Mouse (Mus musculus) layer of hippocampus, postnatal 36 days (tissue): ENCODE data around the gene D630003M21Rik. TPM values are rescaled to one million over a fixed set of nuclear protein-coding genes. Genes with fewer than 3 reads are reported as not detected.

Source experiments
- DNase-seq, 2 experiments: peaks; one replicate each; pipeline ENCODE4 v3.0.0; 2022
- total RNA-seq, 2 experiments: library from RNA; stranded (reverse); gene quantifications; 2 replicates each; pipeline ENCODE4 v1.2.3; 2021

D630003M21Rik gene
- total RNA-seq, 2 experiments from 2014 or later = 3.6 to 3.7 TPM

DNA sequence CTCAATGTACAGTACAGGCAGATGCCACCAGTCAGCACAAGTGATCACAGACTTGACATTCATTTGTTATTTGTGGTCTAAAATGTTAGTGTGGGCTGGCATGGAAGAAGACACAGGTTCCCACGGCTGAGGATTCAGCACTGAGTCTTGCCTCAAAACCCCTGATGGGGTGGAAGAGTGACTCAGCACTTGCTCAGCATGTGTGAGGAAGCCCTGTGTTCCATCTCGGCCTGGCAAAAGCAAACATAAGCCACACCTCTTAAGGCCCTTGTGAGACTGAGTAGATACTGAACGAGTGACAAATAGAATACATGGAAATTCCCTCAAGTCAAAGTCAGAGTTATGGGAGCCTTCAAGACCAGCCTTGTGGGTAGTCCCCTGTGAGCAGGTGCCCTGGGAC lies 4.1 kb upstream of the D630003M21Rik start:
- DNase-seq = no peak

DNA sequence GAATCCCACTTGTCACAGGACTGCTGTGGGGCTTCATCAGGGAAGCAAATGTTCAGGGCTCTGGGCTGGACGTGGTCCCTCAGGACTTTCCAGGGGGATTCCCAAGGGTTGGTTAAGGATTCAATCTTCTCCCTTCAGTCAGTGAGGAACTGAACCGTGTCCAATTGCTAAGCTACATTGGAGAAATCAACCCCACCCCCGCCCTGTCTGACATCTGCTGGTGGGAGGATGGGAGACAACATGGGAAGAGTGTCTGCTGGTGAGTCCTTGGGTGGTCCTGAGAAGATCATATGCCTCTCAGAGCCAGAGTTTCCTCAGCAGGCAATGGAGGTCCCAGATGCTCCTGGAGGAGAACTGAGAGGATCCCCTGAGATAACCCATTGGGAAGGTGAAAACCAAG lies 3.4 kb upstream of the D630003M21Rik start:
- no peak for DNase-seq

DNA sequence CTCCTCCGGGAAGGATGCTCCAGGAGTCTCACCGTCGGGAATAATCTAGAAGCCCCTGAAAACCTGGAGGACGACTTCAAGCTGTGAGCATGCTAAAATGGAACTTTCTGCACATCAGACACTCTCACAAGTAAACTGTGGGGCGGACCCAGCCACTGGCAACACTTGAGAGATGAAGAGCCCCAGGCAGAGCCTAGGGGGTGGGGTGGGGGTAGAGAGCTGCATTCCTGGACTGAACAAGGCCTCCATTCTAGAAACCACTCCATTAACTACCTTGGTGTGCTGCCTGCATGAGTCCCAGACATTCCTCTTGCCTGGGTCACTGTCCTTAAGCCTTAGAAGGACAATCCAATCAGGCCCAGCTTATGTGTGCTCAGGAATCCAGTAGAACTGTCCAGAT lies 2.0 kb upstream of the D630003M21Rik start:
- DNase-seq = no peak

DNA sequence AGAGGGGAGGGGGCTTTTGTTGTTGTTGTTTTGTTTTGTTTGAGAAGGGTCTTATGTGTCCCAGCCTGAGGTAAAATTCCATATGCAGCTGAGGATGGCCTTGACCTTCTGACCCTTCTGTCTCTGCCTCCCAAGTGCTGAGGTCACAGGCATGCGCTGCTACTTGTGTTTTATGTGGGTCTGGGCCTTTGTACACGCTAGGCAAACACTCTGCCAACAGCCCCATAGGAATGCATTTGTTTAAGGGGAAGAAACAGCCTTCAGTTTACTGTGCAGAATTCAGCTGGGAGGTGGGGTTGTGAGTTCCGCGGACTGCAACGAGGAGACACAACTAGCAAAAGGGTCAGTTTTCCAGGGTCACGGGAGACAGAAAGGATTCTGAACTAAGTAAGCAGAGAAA lies 1.6 kb upstream of the D630003M21Rik start:
- DNase-seq = no peak

DNA sequence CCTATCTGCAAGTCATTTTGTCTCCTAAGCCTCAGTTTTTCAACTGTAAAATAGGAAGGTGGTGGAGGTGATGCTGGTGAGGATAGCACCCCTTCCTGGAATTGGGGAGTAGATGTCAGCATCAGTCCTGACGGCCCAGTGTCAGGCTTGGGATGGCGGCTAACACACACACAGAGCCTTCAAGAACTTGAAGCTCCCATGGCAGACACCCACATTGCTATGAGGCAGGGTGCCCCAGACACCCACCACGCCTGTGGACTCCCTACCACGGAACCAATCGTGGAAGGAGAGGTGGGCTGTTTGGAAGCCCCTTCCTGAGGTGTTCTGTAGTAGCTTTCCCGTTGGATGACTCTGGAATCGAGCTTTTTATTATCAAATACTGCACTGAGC lies 476 bp upstream of the D630003M21Rik start:
- DNase-seq = no peak

DNA sequence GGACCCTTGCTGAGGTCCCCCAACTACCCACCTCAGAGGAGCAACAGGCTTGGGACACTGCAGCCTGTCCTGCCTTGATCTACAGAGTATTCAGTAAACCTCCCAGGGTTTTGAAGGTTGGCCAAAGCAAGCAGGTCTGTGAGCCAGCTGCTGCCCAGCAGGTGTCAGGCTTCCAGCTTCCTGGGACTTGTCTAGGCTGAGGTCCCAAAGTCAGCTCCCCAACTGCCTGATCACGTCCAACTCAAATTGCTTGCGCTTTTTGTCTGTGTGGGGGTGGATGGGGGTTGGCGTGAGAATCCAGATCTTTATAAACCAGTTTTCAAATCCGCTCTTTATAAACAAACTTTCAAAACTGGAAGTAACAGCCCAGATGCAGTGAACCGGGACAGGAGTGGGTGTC lies 3.7 kb downstream of the D630003M21Rik start:
- DNase-seq = no peak

DNA sequence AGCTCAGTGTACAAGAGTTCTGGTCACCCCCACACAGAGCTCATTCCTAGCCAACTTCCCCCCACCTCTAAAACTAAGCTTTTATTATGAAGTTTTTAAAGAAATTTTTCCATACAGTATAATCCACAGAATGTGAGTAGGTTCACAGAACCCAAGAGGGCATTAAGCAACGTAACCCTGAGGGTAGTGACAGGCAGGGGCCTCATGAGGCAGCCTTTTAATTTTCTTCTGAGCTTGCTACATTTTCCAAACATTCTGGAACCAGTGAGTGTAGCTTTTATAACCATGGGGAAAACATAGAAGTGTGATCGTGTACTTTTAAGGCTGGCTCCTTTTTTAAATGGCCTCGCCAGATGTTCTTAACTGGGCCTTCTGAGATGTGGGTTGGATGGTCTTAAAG lies 5.5 kb downstream of the D630003M21Rik start:
- DNase-seq = no peak

DNA sequence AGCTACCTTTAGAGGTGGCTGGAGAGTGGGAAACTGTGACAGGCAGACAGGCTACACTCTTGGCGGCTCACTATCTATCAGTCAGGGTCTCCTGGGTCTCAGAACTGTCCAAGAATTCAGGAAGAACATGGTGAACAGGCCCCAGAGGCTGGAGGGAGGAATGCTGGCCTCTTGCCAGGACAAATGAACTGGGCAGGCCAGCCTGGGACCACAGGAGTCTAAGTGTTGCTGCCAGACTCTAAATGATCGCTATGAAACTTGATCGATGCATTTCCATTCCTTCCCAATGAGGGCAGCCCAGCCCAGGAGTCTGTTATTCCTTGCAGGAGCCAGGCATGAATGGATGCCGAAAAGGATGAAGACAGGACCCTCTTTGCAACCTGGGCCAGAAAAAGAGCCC lies 6.4 kb downstream of the D630003M21Rik start:
- no peak for DNase-seq

DNA sequence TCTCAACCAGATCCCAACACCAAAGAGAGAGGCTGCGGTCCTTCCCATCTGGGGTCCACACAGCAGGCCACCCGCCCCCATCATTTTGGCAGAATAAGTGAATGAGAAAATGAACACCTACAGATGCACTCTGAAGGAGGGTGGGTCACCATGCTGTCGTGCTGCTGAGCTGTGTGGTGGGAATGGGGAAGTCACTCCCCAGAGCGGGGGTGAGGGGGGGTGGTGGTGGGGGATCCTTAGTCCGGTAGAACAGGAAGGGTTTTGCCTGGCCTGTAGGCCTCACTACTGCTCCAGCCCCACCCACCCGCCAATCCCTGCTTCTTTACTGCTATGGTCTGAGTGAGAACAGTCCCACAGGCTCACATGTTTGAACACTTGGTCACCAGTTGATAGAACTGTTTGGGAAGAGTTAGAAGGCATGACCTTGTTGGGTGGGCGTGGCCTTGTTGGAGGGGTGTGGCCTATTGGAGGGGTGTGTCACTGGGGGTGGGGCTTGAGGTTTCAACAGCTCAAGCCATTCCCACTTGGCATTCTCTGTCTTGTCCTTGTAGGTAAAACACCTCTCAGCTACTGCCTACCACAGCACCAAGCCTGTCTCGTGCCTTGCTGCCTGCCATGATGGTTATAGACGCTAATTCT lies 7.5 kb downstream of the D630003M21Rik start:
- no peak for DNase-seq

DNA sequence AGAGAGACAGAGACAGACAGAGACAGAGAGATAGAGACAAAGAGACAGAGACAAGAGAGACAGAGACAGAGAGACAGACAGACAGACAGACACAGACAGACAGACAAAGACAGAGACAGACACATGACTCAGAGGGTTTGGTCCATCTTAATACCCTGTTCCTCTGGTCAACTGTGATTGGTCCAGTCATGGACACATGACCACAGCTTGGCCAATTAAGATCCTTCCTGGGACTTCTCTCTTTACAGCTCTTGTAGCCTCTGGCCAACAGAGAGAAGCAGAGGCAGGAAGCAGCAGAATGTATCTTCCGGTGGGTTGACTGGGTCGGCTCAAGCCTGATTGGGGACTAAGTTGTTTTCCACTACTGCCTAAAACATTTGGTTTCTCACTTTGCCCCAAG lies 9.5 kb downstream of the D630003M21Rik start:
- DNase-seq = no peak

DNA sequence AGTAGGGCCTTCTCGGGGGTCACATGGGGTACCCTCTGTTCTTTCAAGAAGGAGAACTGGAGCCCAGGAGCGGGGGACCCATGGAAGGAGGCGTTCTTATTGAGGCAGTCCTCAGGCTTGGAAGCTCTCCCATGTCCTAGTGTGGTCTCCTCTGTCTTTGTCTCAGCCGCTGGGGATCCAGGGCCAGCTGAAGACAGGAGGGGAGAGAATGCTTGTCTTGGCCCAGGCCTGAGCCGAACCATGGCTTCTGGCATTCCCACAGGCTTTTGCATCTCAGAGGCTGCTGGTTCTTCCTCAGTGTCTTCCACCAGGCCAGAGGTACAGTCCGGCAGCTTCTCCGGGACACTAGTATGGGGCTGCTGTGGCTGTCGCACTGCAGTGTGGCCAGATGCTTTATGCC lies 12.5 kb downstream of the D630003M21Rik start:
- DNase-seq = no peak

DNA sequence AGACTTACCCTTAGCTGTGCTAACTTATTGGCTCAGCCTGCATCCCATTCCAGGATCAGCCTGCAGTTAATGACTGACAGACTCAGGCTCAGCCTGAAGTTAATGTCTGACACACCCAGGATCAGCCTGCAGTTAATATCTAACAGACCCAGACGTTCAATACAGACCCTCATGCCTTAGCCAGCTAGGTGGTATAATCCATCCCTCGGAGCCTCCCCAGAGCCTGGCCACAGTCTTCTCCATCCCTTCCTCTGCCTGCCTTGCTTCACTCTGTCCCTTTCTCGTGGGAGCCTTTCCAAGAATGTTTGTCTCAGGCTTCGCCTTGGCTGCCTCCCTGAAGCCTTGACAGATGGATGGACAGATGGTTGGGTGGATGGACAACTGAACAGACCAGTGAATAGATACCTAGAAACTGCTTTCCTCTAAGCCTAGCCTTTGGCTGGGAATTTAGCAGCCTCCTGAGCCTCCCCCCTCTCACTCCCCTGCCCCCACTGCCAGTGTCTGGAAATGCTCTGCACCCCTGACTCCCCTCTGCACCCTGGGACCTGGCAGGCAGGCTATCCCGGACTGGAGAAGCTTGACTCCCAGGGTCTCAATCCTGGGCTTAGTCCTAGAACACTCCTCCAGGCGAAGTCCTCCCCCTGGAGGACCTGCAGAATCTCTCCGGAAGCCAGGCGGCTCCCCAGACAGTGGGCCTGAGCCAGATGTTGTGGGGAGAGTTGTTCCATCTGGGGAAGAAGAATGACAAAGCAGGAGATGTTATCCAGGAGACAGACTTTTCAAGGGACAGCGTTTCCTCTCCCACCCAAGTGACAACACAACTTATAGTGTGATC lies 13.5 kb downstream of the D630003M21Rik start:
- DNase-seq = no peak

DNA sequence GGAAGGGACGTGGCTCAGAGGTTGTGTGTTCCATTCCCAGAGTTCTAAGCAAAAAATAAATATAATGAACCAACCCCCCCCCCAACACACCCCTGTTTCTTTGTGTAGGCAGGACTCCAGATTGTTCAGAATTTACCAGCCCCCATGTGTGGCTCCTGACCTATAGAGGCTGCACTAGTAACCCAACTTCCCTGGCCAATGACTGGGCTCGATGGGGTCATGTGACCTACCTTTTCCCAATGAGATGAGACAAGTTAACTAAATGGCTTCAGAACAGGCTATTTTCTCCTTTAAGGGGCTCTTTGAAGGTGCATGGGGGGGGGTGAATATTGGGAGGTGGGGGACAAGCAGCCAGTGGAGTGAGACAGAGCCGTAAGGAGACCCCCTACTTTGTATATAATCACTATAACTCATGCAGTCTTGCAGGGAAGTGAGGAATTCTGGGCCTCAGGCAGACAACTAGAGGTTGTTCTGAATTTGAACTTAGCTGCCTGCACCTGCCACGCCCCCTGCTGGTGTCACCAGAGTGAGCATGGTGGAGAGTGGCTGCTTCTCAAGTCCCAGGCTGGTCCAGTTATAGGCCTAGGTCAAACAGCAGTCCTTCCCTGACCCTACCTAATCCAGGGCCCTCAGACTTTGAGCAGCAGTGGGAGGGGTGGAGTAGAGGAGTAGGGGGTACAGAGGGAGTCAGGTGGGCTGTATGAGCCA lies 17.1 kb downstream of the D630003M21Rik start:
- DNase-seq = no peak

DNA sequence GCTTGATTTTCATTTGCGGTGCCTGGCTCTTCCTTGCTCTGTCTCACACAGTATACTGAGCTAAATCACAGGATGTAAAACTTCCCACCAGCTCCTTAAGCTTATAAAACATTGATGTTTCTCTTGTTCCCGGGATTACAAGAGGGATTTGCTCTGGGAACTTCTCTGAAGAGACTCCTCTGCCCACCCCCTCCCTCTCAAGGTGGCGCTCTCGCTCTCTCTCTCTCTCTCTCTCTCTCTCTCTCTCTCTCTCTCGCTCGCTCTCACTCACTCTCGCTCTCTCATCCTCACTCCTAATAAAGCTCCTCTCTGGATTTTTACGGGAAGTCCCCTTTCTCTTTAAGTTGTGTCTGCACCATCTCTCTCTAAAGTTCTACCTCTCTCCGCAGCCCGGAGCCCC lies 18.1 kb downstream of the D630003M21Rik start:
- no peak for DNase-seq

DNA sequence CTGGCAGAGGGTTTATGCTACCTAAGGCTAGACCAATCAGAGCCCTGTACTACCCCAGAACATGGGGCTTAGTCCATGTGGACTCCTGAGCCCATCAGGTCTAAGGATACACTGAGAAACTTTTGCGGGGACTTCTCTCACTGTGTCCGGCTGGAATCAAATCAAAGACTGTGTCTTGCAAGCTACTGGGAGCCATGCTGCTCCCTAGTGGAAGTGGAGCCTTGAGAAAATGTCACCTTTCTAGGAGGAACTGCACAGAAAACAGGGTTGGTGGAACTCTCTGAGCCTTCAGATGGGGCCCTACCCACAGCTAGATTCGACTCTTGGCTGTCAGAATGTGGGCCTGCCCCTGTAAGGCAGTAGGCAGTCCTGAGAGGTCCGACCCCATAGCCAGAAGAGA lies 18.5 kb downstream of the D630003M21Rik start:
- DNase-seq = no peak

DNA sequence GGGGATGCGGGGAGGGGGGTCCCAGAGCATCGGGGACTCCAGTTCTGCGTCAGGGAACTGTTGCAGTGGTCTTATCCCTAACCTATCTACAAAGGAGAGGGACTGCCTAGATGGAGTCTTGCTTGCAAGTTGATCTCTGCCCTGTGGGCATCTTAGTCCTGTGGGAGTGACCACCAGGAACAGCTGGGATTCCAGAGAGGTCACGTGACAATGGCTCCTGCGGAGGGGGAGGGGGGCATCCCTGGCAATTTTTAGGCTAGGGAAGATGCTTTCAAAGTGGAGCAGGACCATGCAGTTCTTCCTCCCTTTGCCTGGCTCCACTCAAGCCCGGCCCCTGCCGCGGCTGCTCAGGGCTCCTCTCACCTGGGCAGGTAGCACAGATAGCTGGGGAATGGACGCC lies 19.2 kb downstream of the D630003M21Rik start:
- DNase-seq = no peak

DNA sequence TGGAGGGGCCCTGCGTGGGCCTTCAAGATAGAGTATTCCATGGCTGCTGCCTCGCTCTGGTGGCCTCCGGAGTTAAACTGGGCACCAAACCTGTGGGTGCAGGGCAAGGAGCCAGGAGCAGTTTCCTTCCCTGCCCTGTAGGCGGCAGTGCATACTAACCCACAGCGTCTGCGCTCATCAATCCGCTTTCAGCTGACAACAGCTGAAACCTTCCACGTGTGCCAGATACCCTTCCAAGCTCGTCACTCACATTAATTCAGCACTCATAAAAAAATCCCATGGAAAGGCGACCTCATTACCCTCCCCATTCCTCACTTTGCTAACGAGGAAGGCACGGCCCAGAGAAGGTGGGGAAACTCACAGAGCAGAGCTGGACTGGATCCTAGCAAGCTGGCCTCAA lies 21.2 kb downstream of the D630003M21Rik start:
- DNase-seq = peak; percentile 73 to 74

DNA sequence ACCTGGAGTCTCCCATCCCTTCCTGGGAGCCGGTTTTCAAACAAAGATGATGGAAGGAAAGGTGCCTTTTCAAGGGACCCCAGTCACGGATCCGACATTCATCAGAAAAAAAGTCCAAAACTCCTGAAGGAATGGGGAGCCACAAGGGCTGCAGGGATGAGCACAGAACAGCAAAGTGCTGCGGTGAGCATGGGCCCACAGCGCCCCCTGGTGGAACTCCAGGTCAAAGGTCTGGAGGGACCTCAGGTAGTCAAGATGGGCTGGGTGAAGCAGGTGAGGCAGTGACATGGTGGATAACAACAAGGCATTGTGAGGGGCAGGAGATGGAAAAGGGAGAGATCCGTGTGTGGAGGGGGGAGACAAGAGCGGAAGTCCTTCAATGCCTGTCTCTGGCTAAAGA lies 24.9 kb downstream of the D630003M21Rik start:
- peak; percentile 69 to 73 for DNase-seq

DNA sequence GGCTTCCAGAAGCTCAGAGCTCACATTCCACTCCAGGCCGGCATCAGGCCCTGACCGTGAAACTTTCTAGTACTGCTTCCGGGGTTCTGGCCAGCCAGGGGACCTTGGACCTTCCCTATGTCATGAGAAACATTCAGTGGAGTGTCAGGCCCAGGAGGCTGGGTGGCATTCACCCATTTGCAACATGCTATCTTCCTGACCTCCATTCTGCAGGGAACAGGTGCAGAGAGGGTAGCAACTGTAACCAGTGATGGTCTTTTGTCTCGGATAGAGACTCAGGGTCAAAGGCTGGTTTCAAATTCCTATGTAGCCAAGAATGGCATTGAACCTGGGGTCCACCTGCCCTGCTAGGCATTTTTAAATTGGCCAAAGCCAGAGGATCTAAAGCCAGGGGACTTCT lies 25.3 kb downstream of the D630003M21Rik start:
- no peak for DNase-seq

DNA sequence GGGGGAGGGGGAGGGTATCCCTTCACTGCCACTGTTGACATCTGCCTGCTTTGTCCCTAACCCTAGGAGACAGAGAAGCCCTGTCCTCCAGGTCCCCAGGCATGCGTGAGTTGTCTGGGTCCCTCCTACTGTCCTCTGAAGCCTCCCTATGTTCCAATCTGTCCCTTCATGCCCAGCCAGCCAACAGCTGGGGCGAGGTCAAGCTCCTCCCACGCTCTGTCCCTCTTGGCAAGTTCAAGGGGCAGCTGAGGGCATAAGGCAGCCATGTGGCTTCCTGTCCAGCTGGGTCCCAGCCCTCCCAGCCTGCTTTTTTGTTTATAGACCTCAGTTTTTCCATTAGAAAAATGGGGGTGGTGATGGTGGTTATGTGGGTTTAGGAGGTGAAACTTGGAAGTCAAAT lies 29.7 kb downstream of the D630003M21Rik start:
- DNase-seq = no peak

DNA sequence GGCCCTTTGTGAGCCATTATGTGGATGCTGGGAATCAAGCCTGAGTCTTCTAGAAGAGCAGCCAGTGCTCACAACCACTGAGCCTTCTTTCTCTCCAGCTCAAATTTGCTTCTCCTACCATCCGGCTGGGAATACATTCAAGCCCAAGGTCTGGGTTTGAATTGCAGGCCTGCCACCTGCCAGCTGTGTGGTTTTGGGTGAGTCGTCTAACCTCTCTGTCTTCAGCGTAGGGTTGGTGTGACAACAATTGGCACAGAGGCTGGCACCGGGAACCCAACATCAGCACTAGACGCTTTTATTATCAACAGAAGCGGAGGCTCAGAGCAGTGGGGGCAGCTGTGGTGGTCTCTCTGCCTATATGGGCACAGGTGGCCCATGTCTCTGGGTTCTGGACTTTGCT lies 30.2 kb downstream of the D630003M21Rik start:
- DNase-seq = no peak

DNA sequence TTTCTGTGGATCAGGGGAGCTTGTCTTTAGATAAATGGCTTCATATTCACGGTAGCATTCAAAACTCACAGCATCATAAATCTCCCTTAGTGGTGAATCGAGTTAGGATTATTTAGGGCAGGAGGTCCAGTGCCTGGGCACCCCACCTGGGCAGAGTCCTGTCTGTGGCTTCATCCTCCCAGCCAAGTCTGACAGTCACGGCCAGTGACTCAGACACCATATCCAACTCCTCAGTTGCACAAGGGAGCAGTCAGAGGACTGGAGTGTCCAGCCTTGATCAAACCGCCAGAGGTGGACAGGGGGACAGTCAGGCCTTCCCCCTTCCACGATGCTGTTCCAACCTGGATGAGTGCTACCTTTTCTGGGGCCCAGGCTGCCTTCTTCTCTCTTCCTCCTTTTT lies 31.1 kb downstream of the D630003M21Rik start:
- DNase-seq = no peak

DNA sequence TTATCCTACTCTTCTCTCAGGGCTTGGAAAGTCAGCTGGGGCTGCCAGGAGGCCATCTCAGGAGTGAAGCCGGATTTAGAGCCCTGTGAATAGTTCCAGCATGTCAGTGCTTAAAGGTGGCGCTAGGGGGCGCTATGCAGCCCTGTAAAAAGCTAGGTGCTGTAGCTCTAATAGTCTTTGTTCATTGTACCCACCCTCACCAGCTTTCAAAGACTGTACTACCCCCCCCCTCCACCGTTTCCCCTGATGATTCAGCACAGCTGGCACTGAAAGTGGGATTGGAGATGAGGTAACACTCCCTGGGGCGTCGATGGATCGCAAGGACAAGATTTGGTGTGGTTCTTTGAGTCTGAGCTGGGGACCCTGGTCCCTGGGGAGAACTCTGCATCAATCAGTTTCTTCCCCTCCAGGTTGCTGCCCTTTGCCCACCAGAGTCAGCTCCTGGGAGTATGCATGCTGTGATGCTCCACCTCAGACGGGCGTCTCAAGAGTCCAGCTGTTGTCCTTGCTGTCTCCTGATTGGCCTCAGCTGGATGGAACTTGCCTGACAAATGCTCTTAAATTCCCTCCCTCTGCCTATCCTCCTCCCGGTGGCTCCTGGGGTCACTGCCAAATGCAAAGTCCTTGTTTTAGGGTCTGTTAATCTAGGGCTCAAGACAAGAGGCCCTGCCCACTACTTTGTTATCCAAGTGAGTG lies 33.9 kb downstream of the D630003M21Rik start:
- DNase-seq = no peak
